Mouse (Mus musculus): ENCODE results near the gene Lrch4. TPM values are rescaled to one million over a fixed set of nuclear protein-coding genes. Genes with fewer than 3 reads are reported as not detected.

Gene Lrch4
- polyA plus RNA-seq (2012; ENCODE audit: insufficient read depth, low replicate concordance) = 138 and 187 TPM in 2 replicates

DNA sequence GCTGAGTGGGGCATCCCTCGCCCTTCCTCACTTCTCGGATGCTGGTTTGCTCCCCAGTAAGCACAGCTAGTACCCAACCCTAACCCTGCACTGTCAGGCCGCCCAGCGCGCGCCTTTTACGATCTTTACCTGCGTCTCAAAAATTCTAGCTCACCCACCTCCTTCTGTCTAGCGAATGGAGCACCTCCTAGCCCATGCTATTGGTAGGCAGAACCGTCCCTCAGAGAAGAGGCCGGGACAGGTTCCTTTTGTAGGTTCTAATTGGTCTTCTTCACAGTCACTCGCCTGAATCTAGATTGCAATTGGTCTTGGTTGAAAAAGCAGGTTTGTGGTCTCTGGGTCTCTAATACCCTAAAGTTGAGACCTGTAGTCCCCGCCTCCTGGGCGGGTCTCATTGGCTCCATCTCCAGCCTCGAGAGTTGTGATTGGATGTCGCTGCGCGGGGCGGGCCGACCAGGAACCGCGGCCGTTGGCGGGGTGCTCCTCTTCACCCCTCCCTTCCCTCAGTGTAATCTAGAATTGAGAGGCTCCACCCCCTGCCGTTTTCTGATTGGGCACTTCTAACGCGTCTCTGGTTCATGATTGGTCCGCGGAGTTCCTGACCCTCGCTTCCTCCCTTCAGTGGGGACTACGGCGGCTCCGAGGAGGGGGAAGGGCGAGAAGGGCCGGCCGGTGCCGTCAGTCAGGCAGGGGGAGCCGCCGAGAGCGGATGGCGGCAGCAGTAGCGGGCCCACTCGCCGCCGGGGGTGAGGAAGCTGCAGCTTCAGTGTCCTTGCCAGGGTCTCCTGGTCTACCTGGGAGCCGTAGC is at the start of gene Lrch4, which contains the start of the genes Fbxo24 and Gm20605:
Gene Lrch4 (plus strand): TSS at position 624 of the 808 bp plus-strand sequence.
Gene Fbxo24 (minus strand): TSS at position 505 of the 808 bp plus-strand sequence.
Gene Gm20605 (plus strand): TSS at position 678 of the 808 bp plus-strand sequence.
- H3K36me3 ChIP-seq (replicated peaks; ENCODE audit: low read length) = peaks cover 15% of the 10 kb centered on the region
- H3K4me1 ChIP-seq = peaks cover 67% of the 10 kb centered on the region

DNA sequence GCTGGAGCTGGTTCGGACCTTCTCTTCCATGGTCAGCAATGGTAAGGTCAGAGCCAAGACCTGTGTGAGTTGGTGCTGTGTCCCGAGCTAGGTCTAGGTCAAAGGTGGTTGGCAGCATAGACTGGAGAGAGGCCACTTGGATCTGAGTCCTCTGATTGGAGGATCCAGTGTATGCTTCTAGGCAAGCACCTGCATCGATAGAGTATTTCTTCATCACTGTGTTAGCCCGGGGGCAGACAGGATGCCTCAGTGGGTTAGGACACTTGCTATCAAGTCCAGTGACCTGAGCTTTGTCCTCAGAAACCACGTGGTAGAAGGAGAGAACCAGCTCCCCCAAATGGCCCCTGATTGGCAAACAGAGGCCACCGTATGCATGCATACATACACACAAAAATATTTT is 48.7 kb upstream of the Lrch4 start:
- Histone ChIP-seq H3K9me3 (no peaks in the 10 kb centered on the region), H3K4me1 (peaks cover 17% of the 10 kb centered on the region), H3K36me3 (replicated peaks; ENCODE audit: low read length) (peaks cover 3% of the 10 kb centered on the region), H3K4me3 (replicated peaks) (no peak overlapping the region), H3K27me3 (replicated peaks) (peaks cover 47% of the 10 kb centered on the region)
- TF ChIP-seq GATA1 (IDR thresholded peaks at IDR 0.05; ENCODE audit: borderline replicate concordance, low read length) = no peak
- no peak for TF ChIP-seq FLI1 (IDR thresholded peaks at IDR 0.05; ENCODE audit: low read length)

More for the DNA sequence above, at the start of gene Lrch4, which contains the start of the genes Fbxo24 and Gm20605:
- no peaks in the 10 kb centered on the region for H3K27me3 ChIP-seq (replicated peaks)
- no peaks in the 10 kb centered on the region for H3K9me3 ChIP-seq
- H3K4me3 ChIP-seq (replicated peaks) = peak within 1 kb of the TSS; percentile 100
- TF ChIP-seq GATA1 (IDR thresholded peaks at IDR 0.05; ENCODE audit: borderline replicate concordance, low read length) (no peak), FLI1 (IDR thresholded peaks at IDR 0.05; ENCODE audit: low read length) (no peak)

DNA sequence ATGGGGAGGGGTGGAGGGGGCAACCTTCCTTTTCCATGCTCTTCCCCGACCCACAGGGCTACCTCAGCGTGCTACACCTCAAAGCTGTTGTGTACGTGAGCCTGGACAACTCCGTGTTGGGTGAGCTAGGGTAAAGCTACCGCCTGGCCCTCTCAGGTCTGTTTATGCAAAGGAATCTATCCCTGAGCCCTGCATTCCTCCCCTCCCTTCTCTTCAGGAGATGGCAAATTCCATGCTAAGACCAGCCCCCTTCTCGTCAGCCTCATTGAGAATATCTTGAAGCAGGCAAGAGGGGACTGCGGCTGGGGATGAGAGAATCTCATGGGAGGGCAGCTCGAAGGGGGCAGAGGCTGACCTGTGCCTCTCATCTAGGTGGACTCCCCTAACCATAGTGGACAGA is 46.2 kb upstream of the Lrch4 start:
- H3K36me3 ChIP-seq (replicated peaks; ENCODE audit: low read length) = peaks cover 5% of the 10 kb centered on the region

DNA sequence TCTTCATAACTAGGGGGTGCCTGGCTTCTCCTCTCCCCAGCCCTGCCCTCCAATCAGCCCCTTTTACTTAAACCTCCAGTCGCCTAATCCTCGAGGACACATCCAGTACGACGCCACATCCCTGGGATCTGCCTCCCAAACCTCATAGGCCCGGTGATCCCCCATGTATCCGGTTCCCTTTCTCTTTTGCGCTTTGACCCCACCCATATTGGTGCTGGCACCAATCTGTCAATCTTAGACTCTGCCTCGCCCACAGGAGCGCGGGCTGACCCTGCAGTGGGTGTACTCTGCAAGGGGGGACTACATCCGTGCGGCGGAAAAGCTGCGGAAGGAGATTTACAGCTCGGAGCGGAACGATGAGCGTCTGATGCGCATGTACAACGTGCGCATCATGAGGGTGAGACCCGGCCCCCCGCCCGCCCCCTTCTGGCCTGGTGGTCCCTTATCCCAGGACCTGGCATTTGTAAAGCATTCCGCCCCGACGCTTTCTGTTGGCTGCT is 45.2 kb upstream of the Lrch4 start:
- Histone ChIP-seq H3K36me3 (replicated peaks; ENCODE audit: low read length) (peaks cover 4% of the 10 kb centered on the region), H3K4me3 (replicated peaks) (no peak overlapping the region), H3K4me1 (peaks cover 17% of the 10 kb centered on the region), H3K27me3 (replicated peaks) (peaks cover 34% of the 10 kb centered on the region), H3K9me3 (peaks cover 12% of the 10 kb centered on the region)
- no peak for TF ChIP-seq FLI1 (IDR thresholded peaks at IDR 0.05; ENCODE audit: low read length)
- TF ChIP-seq GATA1 (IDR thresholded peaks at IDR 0.05; ENCODE audit: borderline replicate concordance, low read length) = no peak

More for the DNA sequence above, 46.2 kb upstream of the Lrch4 start:
- Histone ChIP-seq H3K4me1 (peaks cover 17% of the 10 kb centered on the region), H3K4me3 (replicated peaks) (no peak overlapping the region), H3K9me3 (peaks cover 11% of the 10 kb centered on the region), H3K27me3 (replicated peaks) (peaks cover 40% of the 10 kb centered on the region)
- no peak for TF ChIP-seq GATA1 (IDR thresholded peaks at IDR 0.05; ENCODE audit: borderline replicate concordance, low read length)
- no peak for TF ChIP-seq FLI1 (IDR thresholded peaks at IDR 0.05; ENCODE audit: low read length)

DNA sequence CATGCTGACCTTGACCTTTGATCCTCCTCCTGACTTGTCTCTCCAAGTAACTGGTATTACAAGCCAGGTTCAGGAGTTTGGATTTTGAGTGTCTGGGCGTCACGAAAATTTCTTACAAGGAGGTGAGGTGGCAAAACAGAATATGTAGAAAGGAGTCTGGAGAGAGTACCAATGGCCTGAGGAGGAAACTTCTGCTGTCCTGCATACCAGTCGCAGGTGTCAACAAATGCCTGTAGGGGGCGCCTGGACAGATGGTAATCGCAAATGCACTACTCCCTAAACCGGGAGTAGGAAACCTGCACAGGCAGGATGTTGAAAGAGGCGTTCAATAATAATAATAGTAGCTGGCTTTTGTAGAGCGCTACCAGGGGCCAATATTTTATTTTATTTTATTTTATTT is 43.9 kb upstream of the Lrch4 start:
- TF ChIP-seq FLI1 (IDR thresholded peaks at IDR 0.05; ENCODE audit: low read length) (no peak), GATA1 (IDR thresholded peaks at IDR 0.05; ENCODE audit: borderline replicate concordance, low read length) (no peak)
- Histone ChIP-seq H3K4me1 (peaks cover 5% of the 10 kb centered on the region), H3K4me3 (replicated peaks) (no peak overlapping the region), H3K27me3 (replicated peaks) (peaks cover 28% of the 10 kb centered on the region), H3K36me3 (replicated peaks; ENCODE audit: low read length) (peaks cover 2% of the 10 kb centered on the region), H3K9me3 (peaks cover 12% of the 10 kb centered on the region)

DNA sequence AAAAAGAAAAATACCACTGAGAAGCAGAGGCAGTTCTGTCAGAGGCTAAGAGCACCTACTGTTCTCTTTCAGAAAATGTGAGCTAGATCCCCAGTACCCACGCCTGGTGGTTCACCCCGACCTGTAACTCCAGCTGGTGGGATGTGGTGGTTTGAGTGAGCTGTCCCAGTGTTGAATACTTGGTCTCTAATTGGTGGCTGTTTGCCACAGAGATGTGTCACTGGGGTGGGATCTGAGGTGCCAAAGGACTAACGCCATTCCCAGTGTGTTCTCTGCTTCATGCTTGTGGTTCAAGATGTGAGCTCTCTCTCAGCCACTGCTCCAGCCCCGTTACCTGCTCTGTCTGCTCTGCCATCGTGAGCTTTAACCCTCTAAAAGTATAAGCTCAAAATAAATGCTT is 38.4 kb upstream of the Lrch4 start:
- Histone ChIP-seq H3K9me3 (peaks cover 12% of the 10 kb centered on the region), H3K36me3 (replicated peaks; ENCODE audit: low read length) (peaks cover 9% of the 10 kb centered on the region), H3K4me3 (replicated peaks) (no peak overlapping the region), H3K27me3 (replicated peaks) (peaks cover 1% of the 10 kb centered on the region), H3K4me1 (peaks cover 17% of the 10 kb centered on the region)
- no peak for TF ChIP-seq GATA1 (IDR thresholded peaks at IDR 0.05; ENCODE audit: borderline replicate concordance, low read length)
- no peak for TF ChIP-seq FLI1 (IDR thresholded peaks at IDR 0.05; ENCODE audit: low read length)

DNA sequence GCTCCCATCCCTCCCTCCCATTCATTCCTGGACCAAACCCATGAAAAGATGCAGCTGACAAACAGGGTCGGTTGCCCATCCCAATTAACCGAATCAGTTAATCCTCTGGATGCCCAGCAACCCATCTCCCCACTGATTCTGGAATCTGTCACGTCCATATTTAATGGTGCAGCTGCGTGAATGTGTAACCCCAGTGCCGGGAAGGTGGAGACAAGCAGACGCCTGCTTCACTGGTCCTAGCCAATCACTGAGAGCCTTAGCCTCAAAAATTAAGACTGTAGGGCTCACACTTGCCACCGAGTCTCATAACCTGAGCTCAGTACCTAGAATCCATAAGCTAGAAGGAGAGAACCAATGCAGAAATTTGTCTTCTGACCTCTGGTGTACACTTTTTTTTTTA is 33.0 kb upstream of the Lrch4 start:
- Histone ChIP-seq H3K9me3 (no peaks in the 10 kb centered on the region), H3K4me1 (peaks cover 62% of the 10 kb centered on the region), H3K27me3 (replicated peaks) (no peaks in the 10 kb centered on the region), H3K4me3 (replicated peaks) (no peak overlapping the region), H3K36me3 (replicated peaks; ENCODE audit: low read length) (peaks cover 16% of the 10 kb centered on the region)
- TF ChIP-seq FLI1 (IDR thresholded peaks at IDR 0.05; ENCODE audit: low read length) = no peak
- TF ChIP-seq GATA1 (IDR thresholded peaks at IDR 0.05; ENCODE audit: borderline replicate concordance, low read length) = no peak

DNA sequence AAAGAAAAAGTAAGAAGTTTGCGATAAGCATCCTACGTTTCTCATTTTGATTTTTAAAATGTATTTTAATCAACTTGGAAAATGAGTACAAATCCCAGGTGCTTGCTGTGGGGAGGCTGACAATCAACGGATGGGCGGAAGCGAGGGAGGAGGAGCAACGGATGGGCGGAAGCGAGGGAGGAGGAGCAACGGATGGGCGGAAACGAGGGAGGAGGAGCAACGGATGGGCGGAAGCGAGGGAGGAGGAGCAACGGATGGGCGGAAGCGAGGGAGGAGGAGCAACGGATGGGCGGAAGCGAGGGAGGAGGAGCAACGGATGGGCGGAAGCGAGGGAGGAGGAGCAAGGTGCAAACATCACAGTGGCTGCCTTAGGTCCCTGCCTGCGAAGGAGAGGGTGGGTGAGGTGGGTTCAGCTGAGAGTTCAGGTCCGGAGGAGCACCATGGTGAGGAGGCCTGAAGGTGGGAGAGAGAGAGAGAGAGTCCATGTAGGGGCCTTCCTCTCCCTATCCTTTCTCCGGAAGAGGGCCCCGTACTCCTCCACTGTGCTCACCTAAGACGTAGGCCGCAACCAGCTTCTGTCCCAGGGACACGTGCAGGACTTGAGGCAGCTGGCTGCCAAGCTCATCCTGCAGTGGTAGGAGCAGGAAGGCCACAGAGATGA is 32.2 kb upstream of the Lrch4 start:
- Histone ChIP-seq H3K4me1 (peaks cover 58% of the 10 kb centered on the region), H3K4me3 (replicated peaks) (peak overlapping the region; percentile 90), H3K9me3 (no peaks in the 10 kb centered on the region), H3K27me3 (replicated peaks) (no peaks in the 10 kb centered on the region), H3K36me3 (replicated peaks; ENCODE audit: low read length) (peaks cover 16% of the 10 kb centered on the region)
- no peak for TF ChIP-seq GATA1 (IDR thresholded peaks at IDR 0.05; ENCODE audit: borderline replicate concordance, low read length)
- TF ChIP-seq FLI1 (IDR thresholded peaks at IDR 0.05; ENCODE audit: low read length) = no peak

DNA sequence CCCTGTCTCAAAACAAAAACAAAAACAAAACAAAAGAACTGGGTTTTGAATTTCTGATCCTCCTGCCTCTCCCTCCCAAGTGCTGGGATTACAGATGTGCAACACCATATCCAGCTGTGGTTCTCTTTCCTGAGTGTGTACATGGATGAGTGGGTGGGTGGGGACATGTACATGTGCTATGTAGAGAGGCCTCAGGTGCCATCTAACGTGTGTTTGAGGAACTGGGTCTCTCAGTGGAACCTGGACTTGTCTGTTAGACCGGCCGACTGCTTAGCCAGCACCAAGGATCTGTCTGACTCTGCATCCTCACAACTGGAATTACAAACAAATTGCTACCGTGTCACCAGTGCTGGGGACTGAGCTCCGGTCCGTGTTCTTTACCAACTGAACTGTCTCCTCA is 31.3 kb upstream of the Lrch4 start:
- no peaks in the 10 kb centered on the region for H3K9me3 ChIP-seq
- H3K36me3 ChIP-seq (replicated peaks; ENCODE audit: low read length) = peaks cover 16% of the 10 kb centered on the region
- no peaks in the 10 kb centered on the region for H3K27me3 ChIP-seq (replicated peaks)
- peak overlapping the region; percentile 62 for H3K4me3 ChIP-seq (replicated peaks)
- H3K4me1 ChIP-seq = peaks cover 56% of the 10 kb centered on the region
- TF ChIP-seq FLI1 (IDR thresholded peaks at IDR 0.05; ENCODE audit: low read length) = no peak
- TF ChIP-seq GATA1 (IDR thresholded peaks at IDR 0.05; ENCODE audit: borderline replicate concordance, low read length) = no peak

All from megakaryocyte, embryonic 14.5 days (primary cell).